Mouse (Mus musculus) neutrophil, adult 5-6 weeks (primary cell): ENCODE measurements around the gene Nr4a1. TPM values are rescaled to one million over a fixed set of nuclear protein-coding genes. Genes with fewer than 3 reads are reported as not detected.

Source experiments
- ATAC-seq: fragments of 151-379, 151-347 bp; 2 replicates; pipeline ENCODE4 v1.8.0; 2017; ENCODE audit warnings: mild to moderate bottlenecking, moderate TSS enrichment; ENCODE audit not compliant: insufficient number of reproducible peaks, poor library complexity, low FRiP score, severe bottlenecking; ENCODE audit errors: extremely low read depth
- total RNA-seq: library from RNA; stranded (forward); fragments of 200-1000 nt; gene quantifications from 2 replicates; pipeline ENCODE4 v1.2.3, GENCODE M21; 2017

The Nr4a1 gene
- total RNA-seq: 185 and 187 TPM in 2 replicates

DNA sequence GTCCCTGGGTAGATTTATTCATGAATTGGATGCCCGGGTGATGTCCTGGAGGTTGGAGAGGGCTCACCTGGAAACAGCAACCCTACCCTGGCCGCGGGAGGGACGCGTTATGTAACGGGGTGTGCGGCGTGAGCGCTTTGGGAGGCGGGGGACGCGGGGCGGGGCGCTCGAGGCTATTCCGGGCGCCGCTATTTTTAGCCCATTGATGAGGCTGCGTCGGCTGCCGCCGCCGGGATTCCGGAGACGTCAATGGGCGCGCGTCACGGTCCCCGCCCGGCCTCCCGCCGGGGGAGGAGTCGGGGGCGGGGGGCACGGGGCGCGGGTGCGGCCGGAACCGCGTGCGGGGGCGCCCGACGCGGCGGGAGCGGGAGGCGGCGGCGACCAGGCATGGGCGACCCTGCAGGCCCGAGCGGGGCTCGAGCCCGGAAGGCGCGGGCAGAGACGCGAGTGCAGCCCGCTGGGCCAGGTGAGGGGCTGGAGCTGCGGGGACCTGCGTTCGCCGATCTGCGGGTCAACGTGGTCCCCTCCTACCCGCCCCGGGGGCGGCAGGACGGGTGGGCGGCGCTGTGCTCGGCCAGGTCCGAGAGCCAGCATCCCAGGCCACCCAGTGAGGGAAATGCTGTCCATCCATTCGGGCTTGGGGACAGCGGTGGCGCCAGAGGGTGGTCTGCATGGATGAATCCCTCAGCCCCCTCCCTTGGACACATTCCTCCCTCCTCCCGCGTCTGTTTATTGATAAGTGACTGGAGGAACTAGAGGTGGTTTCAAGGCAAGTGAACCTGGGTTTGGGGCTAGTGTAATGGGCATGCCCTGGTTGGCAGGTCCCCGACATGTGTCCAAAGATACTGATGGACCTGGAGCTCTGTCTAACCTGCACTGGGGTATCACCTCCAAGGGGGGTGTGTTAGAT is at the start of gene Nr4a1:
TSS of gene Nr4a1 (plus strand) at position 384 of the 910 bp plus-strand sequence.
- ATAC-seq: peak; percentile 27

DNA sequence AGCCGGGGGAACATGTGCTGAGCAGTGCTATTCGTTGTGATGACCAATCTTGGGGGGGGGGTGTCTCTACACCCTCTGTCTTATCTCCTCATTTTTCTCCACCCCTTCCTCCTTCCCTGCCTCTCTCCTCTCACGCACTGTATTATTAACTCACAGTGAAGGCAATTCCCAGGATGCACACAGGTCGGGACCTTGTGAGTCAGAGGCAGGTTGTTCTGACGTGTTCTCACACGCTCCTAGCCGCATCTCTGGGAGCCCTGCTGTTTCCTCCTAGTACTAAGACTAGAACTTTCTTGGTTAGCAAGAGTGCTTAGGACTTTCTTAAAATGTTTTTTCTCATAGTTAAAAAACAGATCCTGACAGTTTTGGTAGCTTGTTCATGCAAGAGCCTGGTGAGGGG is 49.3 kb upstream of the Nr4a1 start:
- ATAC-seq: no peak

DNA sequence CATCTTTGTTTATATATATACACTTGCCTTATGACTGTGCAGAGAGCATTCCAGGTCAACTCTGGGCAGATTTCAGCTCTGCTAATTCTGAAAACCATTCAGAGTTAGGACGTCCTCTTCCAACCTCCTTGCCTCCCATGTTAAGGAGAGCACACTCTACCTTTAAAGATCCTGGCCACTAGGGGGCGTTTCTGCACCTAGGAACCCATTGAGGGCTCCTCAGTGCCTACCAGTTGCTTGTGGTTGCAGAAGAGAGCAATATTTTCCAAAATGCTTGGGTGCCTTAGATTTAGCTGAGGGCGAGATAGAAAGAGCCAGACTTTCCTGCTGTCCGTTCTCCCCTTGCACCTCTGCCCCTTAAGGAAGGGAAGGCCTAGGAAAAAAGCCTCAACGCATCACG is 43.8 kb upstream of the Nr4a1 start:
- ATAC-seq: peak; percentile 39; the same call in 1 of the 2 replicates

DNA sequence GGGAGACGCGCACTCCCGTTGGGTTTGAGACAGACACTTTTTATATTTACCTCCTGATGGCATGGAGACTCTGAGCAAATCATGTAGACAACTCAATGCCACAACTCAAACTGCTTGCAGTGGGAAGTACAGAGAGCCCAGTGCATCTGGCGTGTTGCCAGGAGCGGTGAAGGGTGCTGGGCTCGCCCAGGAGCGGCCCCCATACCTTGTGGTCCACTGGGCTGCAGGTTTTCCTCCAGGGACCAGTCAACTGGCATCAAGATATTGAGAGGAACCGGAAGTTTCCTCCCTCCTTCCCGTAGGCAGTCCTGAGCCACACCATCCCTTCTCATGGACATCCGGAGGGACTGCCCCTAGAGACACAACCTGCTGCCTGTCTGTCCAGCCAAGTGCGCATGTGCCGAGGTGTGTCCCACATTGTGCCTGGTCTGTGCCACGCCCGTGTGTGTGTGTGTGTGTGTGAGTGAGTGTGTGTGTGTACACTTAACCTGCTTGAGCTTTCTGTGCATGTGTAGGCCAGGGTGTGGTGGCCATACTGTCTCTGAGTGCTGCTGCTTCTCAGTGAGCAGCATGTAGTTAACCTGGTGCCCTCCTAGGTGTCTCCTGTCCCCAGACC is 43.0 kb upstream of the Nr4a1 start:
- ATAC-seq: no peak

DNA sequence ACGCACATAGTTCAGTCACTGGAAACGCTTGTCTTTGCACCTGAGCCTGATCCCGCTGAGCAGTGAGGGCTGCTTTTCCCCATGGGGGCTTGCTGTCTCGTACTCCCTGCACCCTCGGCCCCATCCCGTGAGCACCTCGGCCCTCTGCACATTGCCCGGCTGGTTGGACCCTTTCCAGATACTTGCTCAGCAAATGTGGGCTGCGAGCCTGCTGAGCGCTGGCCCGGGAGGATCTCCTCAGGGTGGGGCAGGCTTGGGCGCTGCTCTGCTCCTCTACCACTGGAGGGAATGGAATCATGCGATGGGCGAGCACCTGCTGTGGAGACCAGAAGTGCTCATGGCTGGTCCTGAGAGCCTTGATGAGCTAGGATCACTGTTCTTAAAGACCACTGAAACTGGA is 41.6 kb upstream of the Nr4a1 start:
- ATAC-seq: no peak

DNA sequence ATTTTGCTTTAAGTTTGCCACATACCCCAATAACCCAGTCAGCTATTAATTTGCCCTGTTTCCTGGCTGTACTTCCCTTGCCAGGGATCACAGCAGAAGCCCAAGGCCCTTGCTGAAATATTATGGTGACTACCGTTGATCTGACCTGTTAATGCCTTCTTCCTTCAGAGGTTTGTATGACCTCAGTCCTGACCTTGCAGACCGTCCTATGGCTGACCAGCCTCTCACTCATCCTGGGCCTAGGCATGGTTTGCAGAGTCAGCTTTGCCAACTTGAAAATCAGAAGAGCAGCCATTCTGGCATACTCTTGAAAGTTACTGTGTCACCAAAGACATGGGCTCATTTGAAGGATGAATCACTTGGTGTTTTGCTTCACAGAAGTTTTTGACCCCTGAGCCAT is 38.9 kb upstream of the Nr4a1 start:
- ATAC-seq: no peak

DNA sequence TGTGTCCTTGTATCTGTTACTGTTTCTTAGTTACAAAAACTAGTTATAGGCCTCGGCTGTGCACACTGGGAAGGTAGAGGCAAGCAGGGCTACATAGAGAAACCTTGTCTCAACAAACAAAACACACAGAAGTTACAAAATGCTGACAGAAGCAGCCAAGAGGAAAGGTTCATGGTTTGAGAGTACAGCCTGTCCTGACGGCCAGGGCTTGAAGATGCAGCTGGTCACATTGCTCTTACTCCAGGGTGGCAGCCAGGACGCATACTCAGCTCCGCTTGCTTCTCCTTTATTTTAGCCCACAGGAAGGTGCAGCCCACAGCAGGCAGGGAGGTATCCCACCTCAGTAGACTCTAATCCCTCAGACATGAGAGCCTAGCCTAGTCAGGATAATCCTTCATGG is 38.0 kb upstream of the Nr4a1 start:
- ATAC-seq: no peak

DNA sequence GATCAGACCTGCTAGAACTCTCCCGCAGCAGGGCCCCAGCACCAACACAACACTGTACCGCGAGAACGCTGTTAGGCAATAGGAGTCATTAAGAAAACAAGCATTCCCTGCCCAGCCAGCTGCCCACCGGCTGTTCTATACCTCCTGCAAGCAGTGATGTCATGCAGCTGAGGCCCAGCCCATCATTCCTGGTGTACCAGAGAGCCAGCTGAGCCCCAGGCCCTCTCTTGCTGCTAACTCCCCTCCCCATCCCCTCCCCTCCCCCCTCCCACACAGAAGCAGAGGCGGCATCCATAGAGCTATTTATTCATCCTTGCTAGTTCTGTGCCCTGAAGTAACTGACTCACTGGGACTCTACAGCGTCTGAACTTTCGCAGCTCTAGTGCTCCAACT is 33.2 kb upstream of the Nr4a1 start:
- no peak for ATAC-seq

DNA sequence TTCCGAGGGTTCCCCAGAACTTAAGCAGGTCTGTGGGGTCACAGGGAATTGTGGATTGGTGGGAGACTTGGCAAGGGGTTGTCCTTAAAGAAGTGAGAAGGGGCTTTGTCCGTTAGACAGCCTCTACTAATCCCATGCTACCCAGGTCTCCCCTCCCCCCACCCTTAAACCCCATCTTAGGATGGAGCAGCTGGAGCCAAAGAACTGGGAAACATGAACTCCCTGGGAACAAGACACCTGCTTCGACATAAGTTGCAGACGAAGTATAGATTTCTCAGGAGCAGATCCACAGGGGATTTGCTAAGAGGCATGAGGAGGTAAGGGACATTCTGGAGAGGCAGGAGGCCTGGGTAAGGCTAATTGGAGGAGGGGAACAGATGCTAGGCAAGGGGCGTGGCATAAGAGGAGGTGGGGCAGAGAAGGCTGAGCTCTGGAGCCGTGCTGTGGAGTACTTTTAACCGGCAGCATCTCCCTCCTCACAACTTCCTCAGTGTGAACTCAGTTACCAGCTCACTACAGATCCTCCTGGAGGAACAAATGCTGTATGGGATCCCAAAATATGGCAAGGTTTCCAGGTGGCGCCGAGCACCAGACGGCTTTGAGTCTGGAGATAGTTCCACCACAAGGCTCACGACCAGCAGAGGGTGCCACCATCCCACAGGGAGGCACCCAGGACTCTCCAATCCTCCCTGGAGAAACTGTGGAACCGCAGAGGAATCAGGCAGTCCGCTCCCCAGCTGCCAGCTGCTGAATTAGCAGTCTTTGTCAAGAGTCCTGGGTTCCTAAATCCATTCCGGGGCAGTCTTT is 32.6 kb upstream of the Nr4a1 start:
- no peak for ATAC-seq

DNA sequence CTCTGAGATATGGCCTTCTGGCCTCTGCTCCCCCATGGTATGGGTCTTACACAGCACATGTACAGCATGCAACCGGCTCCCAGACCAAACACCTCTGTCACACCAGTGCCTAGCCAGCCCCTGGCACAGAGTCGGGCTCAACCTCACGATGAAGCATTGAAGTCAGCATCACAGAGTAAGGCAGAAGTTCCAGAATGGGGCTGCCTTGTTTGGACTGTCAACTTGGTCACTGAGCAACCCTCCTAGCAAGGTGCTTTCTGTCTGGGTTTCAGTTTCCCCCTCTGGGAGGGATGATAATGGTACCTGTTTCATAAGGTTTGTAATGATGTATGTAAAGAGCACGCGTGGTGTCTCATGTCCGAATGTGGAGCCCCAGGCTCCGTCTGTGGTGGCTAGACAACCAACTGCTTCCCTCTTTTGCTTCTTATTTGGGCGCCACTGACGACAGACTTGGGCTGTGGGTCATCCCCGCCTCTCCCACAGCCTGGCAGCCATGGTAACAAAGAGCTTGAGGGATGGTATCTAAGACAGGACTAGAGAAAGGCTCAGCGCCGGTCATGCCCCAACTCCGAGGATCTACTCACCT is 31.1 kb upstream of the Nr4a1 start:
- ATAC-seq: peak; percentile 23; the same call in 1 of the 2 replicates

DNA sequence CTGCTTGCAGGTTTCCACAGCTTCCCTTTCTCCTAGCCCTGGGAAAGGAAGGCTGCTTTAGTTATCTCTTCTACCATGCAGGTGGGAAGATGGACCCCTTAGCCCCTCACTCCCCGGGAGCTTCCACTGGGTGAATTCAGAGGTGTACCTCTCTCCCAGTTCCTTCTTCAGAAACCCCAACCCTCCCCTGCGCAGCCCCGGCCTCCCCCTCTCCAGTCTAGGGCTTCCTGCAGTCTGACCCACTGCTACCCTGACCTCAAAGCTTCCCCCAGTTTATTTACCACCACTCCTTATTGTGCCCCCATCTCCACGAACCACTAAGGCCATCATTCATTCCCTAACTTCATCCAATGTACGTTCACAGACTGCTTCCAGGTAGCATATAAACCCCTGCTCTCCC is 30.5 kb upstream of the Nr4a1 start:
- no peak for ATAC-seq

DNA sequence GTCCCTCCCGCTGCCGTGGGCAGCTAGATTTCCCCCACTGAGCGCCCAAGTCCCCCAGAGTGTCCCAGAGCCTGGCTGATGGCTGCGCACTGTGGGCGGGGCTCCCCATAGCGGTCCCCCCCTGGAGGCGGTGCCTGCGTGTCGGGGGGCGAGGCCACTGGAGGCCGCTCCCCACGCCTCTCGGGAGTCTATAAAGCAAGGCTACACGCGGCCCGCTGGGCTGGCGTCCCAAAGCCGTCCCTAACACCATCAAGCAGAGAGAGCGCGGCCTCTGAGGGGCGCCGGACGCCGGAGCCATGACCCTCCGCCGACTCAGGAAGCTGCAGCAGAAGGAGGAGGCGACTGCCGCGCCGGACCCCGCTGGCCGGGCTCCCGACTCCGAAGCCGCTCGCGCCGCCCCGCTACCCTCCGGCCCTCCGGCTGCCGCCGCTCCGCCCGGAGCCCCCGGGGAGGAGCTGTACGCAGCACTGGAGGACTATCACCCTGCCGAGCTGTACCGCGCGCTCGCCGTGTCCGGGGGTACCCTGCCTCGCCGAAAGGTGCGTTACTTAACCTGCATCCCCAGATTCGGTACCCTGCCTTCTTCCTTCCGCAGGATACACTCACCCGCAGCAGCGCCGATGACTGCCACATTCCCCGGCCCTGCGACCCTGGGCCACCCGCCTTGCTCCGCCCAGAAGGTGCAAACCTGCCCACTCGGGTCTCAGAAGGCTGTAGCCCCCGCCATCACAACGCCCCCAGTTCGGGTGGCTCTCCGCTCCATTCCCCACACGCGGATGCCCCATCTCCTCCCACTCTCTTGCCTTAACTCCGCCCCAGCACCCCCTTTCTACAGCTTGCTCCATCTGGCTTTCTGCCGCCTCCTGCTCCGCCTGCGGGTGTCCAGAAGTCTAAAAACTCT is 29.8 kb upstream of the Nr4a1 start, which contains the start of gene Grasp:
TSS of gene Grasp (plus strand) at position 183 of the 901 bp plus-strand sequence.
- ATAC-seq: peak; percentile 61

DNA sequence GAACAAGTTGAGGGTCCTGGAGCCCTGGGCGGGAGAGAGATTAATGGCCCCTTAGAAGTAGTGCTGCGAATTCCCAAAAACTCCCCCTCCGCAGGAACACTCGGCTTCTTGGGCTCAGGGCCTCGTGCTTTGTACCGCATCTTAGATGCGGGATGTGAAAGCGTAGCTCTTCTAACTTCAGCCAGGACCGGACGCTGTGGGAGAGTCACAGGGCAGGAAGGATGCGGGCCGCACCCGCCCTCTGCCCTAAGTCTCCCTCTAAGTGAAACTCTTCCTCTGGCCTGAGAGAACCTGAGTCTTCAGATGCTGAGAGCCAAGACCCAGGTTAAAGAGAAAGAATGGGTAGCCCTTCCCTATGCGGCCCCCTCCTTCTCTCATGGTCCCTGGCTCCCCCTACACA is 29.1 kb upstream of the Nr4a1 start:
- no peak for ATAC-seq

DNA sequence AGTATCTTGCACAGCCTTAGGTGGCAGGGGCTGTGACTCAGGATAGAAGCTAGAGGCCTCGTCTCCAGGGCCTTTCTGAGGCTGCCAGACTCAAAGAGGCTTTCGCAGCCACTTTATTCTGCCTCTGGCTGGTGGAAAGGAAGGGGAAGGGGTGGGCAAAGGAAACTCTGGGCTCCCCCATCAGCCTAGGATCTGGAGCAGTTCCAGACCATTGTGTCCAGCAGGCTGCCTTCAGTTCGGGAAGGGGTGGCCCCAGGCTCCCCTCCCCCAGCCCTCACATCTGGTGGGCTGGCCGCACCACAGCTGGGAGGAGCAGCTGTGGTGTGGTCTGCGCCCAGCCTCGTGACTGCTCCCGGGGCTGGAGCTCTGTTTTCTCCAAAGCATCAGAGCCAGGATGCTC is 26.1 kb upstream of the Nr4a1 start:
- ATAC-seq: no peak

DNA sequence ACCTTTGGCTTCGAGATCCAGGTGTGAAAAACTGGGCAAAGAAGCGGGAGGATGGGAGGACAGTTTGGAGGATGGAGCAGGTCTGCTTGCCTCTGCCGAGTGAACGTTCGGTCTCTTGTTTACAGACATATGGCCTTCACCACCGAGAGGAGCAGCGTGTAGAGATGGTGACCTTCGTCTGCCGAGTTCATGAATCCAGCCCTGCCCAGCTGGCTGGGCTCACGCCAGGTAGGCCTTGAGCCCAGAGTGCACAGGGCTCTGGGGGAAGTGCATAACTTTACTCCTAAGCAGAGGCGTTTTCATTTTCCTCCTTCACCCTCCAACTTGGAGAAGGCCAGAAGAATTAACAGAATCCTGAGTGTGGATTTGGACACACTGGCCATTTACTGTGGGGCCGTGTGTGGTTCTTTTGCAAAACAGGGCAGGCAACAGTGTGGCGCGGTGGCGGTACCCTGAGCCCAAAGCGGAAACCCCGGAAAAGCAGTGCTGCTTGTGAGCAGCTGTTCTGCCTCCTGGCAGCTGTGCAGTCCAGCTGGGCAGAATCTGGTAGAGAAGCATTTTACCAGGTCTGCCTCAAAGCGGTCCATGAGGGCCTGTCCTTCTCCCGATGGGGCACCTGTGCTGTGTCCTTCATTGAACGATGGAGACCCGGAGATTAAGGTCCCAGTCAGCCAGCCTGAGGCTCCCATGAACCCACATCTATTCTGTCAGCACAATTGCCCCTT is 25.0 kb upstream of the Nr4a1 start:
- ATAC-seq: no peak

DNA sequence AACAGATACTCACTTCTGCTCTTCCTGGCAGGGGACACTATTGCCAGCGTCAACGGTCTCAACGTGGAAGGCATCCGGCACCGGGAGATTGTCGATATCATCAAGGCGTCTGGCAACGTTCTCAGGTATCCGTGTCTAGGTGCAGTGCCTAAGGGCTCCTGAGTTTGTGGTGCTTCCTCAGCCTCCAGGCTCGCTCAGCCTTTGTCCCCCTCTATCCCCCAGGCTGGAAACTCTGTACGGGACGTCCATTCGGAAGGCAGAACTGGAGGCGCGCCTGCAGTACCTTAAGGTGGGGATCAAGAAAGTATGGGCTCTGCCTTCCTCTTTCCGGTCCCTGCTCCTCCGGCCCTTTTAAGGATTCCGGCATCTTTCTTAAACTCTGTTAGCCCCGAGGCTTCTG is 23.6 kb upstream of the Nr4a1 start:
- no peak for ATAC-seq

DNA sequence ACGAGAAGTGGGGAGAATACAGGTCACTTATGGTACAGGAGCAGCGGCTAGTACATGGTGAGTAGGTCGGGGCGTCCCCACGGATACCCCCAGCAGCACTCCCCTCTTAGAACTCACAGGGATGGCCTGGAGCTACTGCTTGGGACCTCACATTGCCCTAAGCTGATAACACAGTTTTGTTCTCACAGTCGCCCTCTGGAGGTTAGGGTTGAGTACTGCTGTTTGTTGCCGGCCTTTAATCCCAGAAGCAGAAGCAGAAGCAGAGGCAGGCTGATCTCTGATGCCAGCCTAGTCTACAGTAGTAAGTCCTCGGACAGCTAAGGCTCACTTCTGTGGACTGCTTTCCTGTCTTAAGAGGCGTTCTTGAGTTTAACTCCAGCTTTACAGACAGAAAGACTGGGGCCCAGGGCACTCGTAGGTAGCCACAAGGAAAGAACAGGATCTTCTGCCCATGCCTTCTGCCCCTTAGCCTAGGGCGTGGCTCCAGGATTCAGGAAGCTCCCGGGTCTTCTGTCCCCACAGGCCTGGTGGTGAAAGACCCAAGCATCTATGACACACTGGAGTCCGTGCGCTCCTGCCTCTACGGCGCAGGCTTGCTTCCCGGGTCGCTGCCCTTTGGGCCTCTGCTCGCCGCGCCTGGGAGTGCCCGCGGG is 22.9 kb upstream of the Nr4a1 start:
- ATAC-seq: peak; percentile 68
